Mouse (Mus musculus): Measurements from ENCODE around the gene Pip5kl1. TPM values are rescaled to one million over a fixed set of nuclear protein-coding genes. Genes with fewer than 3 reads are reported as not detected.

The Pip5kl1 gene
- total RNA-seq, 2 experiments from 2014 or later = not detected

GRCm38 (mm10) chr2:32607262-32607947, 32.8 kb downstream of the Pip5kl1 start:
- ATAC-seq (replicated peaks; ENCODE audit: poor library complexity, severe bottlenecking) = peak; percentile 46

GRCm38 (mm10) chr2:32608141-32608777, 33.7 kb downstream of the Pip5kl1 start:
- ATAC-seq (replicated peaks; ENCODE audit: poor library complexity, severe bottlenecking) = peak; percentile 68

GRCm38 (mm10) chr2:32608778-32609435, 34.3 kb downstream of the Pip5kl1 start:
- ATAC-seq (replicated peaks; ENCODE audit: poor library complexity, severe bottlenecking) = peak; percentile 29; the same call in 1 of the 2 replicates

- 0 out of 2 replicates have a peak, but pooled peaks have one; percentile 10 for ATAC-seq (replicated peaks; ENCODE audit: poor library complexity, severe bottlenecking)
Measured at GRCm38 (mm10) chr2:32610610-32611229, 36.1 kb downstream of the Pip5kl1 start.

- no peak for ATAC-seq (replicated peaks; ENCODE audit: poor library complexity, severe bottlenecking)
Measured at GRCm38 (mm10) chr2:32612274-32612673, 37.7 kb downstream of the Pip5kl1 start.

GRCm38 (mm10) chr2:32617109-32617508, 42.5 kb downstream of the Pip5kl1 start:
- no peak for ATAC-seq (replicated peaks; ENCODE audit: poor library complexity, severe bottlenecking)

- ATAC-seq (replicated peaks; ENCODE audit: poor library complexity, severe bottlenecking) = no peak
Measured at GRCm38 (mm10) chr2:32617601-32618000, 43.0 kb downstream of the Pip5kl1 start.

GRCm38 (mm10) chr2:32618051-32618450, 43.5 kb downstream of the Pip5kl1 start:
- no peak for ATAC-seq (replicated peaks; ENCODE audit: poor library complexity, severe bottlenecking)

GRCm38 (mm10) chr2:32620682-32621516, 46.3 kb downstream of the Pip5kl1 start:
- ATAC-seq (replicated peaks; ENCODE audit: poor library complexity, severe bottlenecking) = no peak

GRCm38 (mm10) chr2:32621517-32621859, 46.9 kb downstream of the Pip5kl1 start, which contains the start of gene Ak1:
Ak1 (plus strand) TSS chr2:32621758.
- ATAC-seq (replicated peaks; ENCODE audit: poor library complexity, severe bottlenecking) = no peak

- no peak for ATAC-seq (replicated peaks; ENCODE audit: poor library complexity, severe bottlenecking)
Measured at GRCm38 (mm10) chr2:32624111-32624748, 49.6 kb downstream of the Pip5kl1 start.

- ATAC-seq (replicated peaks; ENCODE audit: poor library complexity, severe bottlenecking) = peak; percentile 31
Measured at GRCm38 (mm10) chr2:32625212-32625872, 50.7 kb downstream of the Pip5kl1 start.

- no peak for ATAC-seq (replicated peaks; ENCODE audit: poor library complexity, severe bottlenecking)
Measured at GRCm38 (mm10) chr2:32625873-32626694, 51.5 kb downstream of the Pip5kl1 start.

GRCm38 (mm10) chr2:32627266-32628043, 52.9 kb downstream of the Pip5kl1 start:
- no peak for ATAC-seq (replicated peaks; ENCODE audit: poor library complexity, severe bottlenecking)

- ATAC-seq (replicated peaks; ENCODE audit: poor library complexity, severe bottlenecking) = no peak
Measured at GRCm38 (mm10) chr2:32628044-32628550, 53.5 kb downstream of the Pip5kl1 start.

GRCm38 (mm10) chr2:32628729-32629128, 54.1 kb downstream of the Pip5kl1 start:
- ATAC-seq (replicated peaks; ENCODE audit: poor library complexity, severe bottlenecking) = no peak

- ATAC-seq (replicated peaks; ENCODE audit: poor library complexity, severe bottlenecking) = peak; percentile 65
Measured at GRCm38 (mm10) chr2:32629276-32629976, 54.8 kb downstream of the Pip5kl1 start.
